Mouse (Mus musculus) forelimb bud, embryonic 11.5 days (tissue): ENCODE results near the gene Eif4g1.

Experiments
- DNase-seq: peaks from one replicate; pipeline ENCODE4 v3.0.0-alpha.2; 2012; ENCODE audit warnings: low read depth, low spot score

The Eif4g1 gene

GRCm38 (mm10) chr16:20672500-20672902, 4.4 kb downstream of the Eif4g1 start:
- DNase-seq: peak; percentile 97

- DNase-seq: no peak
Measured at GRCm38 (mm10) chr16:20672965-20673705, 5.0 kb downstream of the Eif4g1 start.

- DNase-seq: no peak
Measured at GRCm38 (mm10) chr16:20673706-20674303, 5.7 kb downstream of the Eif4g1 start.

GRCm38 (mm10) chr16:20675213-20675612, 7.1 kb downstream of the Eif4g1 start:
- DNase-seq: no peak

- DNase-seq: no peak
Measured at GRCm38 (mm10) chr16:20676702-20677101, 8.6 kb downstream of the Eif4g1 start.

- no peak for DNase-seq
Measured at GRCm38 (mm10) chr16:20677380-20677779, 9.3 kb downstream of the Eif4g1 start.

GRCm38 (mm10) chr16:20677974-20678675, 10.0 kb downstream of the Eif4g1 start:
- no peak for DNase-seq

GRCm38 (mm10) chr16:20690774-20691173, 22.7 kb downstream of the Eif4g1 start:
- DNase-seq: no peak

- DNase-seq: no peak
Measured at GRCm38 (mm10) chr16:20691617-20692016, 23.5 kb downstream of the Eif4g1 start.

GRCm38 (mm10) chr16:20692241-20692965, 24.3 kb downstream of the Eif4g1 start:
- DNase-seq: no peak

GRCm38 (mm10) chr16:20693111-20693701, 25.1 kb downstream of the Eif4g1 start, which contains the start of gene Fam131a:
Gene Fam131a, plus strand, starts transcription at chr16:20693241.
- DNase-seq: peak; percentile 87

GRCm38 (mm10) chr16:20694781-20695180, 26.7 kb downstream of the Eif4g1 start:
- no peak for DNase-seq

GRCm38 (mm10) chr16:20695622-20696323, 27.7 kb downstream of the Eif4g1 start:
- DNase-seq: peak; percentile 81

GRCm38 (mm10) chr16:20699266-20699665, 31.2 kb downstream of the Eif4g1 start:
- no peak for DNase-seq

GRCm38 (mm10) chr16:20700036-20700435, 31.9 kb downstream of the Eif4g1 start:
- DNase-seq: no peak

GRCm38 (mm10) chr16:20701316-20701715, 33.2 kb downstream of the Eif4g1 start:
- no peak for DNase-seq

- no peak for DNase-seq
Measured at GRCm38 (mm10) chr16:20701729-20702521, 33.8 kb downstream of the Eif4g1 start.

- peak; percentile 71 for DNase-seq
Measured at GRCm38 (mm10) chr16:20702522-20702893, 34.4 kb downstream of the Eif4g1 start.

- no peak for DNase-seq
Measured at GRCm38 (mm10) chr16:20703071-20703470, 35.0 kb downstream of the Eif4g1 start.
